7 mouse cellular contexts compared by ENCODE assay signal in genomic region chr2:36048748-36049566, GRCm38 (mm10). TPM values are rescaled to one million over a fixed set of nuclear protein-coding genes. Genes with fewer than 3 reads are reported as not detected.
DNase-seq lines count a peak whose midpoint lies in the region; ATAC-seq lines count a peak whose summit lies in the region.

Ndufa8 (minus strand) TSS chr2:36049406.
Morn5 (plus strand) TSS chr2:36049458.

- no peaks in the 10 kb centered on the region for H3K36me3 ChIP-seq in embryonic facial prominence, embryonic 11.5 days (replicated peaks; ENCODE audit: control insufficient read depth, insufficient read depth, low read depth, low read length)
- H3K36me3 ChIP-seq in limb, embryonic 10.5 days: peaks cover 10% of the 10 kb centered on the region
- H3K36me3 ChIP-seq in midbrain, embryonic 13.5 days: 0 out of 2 replicates have a peak, but pooled peaks cover 4% of the 10 kb centered on the region

- peak within 1 kb of the TSS; percentile 73 for H3K9ac ChIP-seq in embryonic facial prominence, embryonic 11.5 days (replicated peaks; ENCODE audit: low read length)
- H3K9ac ChIP-seq in midbrain, embryonic 13.5 days (replicated peaks): peak within 1 kb of the TSS; percentile 94

- DNase-seq in adrenal gland, postnatal 14 days: peak; percentile 100
- peak; percentile 99 for DNase-seq in embryonic facial prominence, embryonic 11.5 days (ENCODE audit: low spot score)
- DNase-seq in kidney, adult 11 months: peak; percentile 99
- DNase-seq in limb, embryonic 10.5 days (ENCODE audit: low spot score): peak; percentile 100
- peak; percentile 93 for DNase-seq in spleen, adult 12 weeks (ENCODE audit: low spot score)

- no peak within 1 kb of the TSS for H3K27ac ChIP-seq in embryonic facial prominence, embryonic 11.5 days (replicated peaks; ENCODE audit: low read depth, low read length)
- H3K27ac ChIP-seq in limb, embryonic 10.5 days: peak within 1 kb of the TSS; percentile 89
- H3K27ac ChIP-seq in midbrain, embryonic 13.5 days: peak within 1 kb of the TSS; percentile 45; the same call in 1 of the 2 replicates

- no peaks in the 10 kb centered on the region for H3K9me3 ChIP-seq in embryonic facial prominence, embryonic 11.5 days (replicated peaks; ENCODE audit: control insufficient read depth, low read length)
- H3K9me3 ChIP-seq in limb, embryonic 10.5 days (replicated peaks): no peaks in the 10 kb centered on the region
- no peaks in the 10 kb centered on the region for H3K9me3 ChIP-seq in midbrain, embryonic 13.5 days

- no peaks in the 10 kb centered on the region for H3K27me3 ChIP-seq in embryonic facial prominence, embryonic 11.5 days (ENCODE audit: control insufficient read depth, insufficient read depth, low read length)
- no peaks in the 10 kb centered on the region for H3K27me3 ChIP-seq in limb, embryonic 10.5 days (ENCODE audit: low read depth, poor library complexity, severe bottlenecking)
- H3K27me3 ChIP-seq in midbrain, embryonic 13.5 days: no peaks in the 10 kb centered on the region; the same call in 1 of the 2 replicates

- H3K4me1 ChIP-seq in embryonic facial prominence, embryonic 11.5 days (ENCODE audit: control insufficient read depth, insufficient read depth, low read length): peaks cover 4% of the 10 kb centered on the region; the same call in 1 of the 2 replicates
- H3K4me1 ChIP-seq in limb, embryonic 10.5 days: peaks cover 15% of the 10 kb centered on the region
- peaks cover 23% of the 10 kb centered on the region for H3K4me1 ChIP-seq in midbrain, embryonic 13.5 days (replicated peaks)

- peak within 1 kb of the TSS; percentile 90 for H3K4me3 ChIP-seq in embryonic facial prominence, embryonic 11.5 days (ENCODE audit: low read depth, low read length)
- peak within 1 kb of the TSS; percentile 84 for H3K4me3 ChIP-seq in limb, embryonic 10.5 days
- H3K4me3 ChIP-seq in midbrain, embryonic 13.5 days (replicated peaks): peak within 1 kb of the TSS; percentile 91

- WGBS in embryonic facial prominence, embryonic 11.5 days: under 1% methylated on average over 44 of the region's 44 CpGs
- 2% methylated on average over 44 of the region's 44 CpGs for WGBS in limb, embryonic 10.5 days
- under 1% methylated on average over 44 of the region's 44 CpGs for WGBS in midbrain, embryonic 13.5 days

- ATAC-seq in embryonic facial prominence, embryonic 11.5 days (replicated peaks; ENCODE audit: insufficient number of reproducible peaks, low FRiP score, low TSS enrichment, low read depth): peak; percentile 97
- ATAC-seq in granulocyte monocyte progenitor cell, adult 5-6 weeks (replicated peaks; ENCODE audit: poor library complexity, severe bottlenecking): peak; percentile 92
- ATAC-seq in midbrain, embryonic 13.5 days: peak; percentile 96

- peak within 1 kb of the TSS; percentile 76 for H3K4me2 ChIP-seq in embryonic facial prominence, embryonic 11.5 days (ENCODE audit: low read depth, low read length)
- H3K4me2 ChIP-seq in midbrain, embryonic 13.5 days (replicated peaks): peak within 1 kb of the TSS; percentile 82

RNA-seq across cellular contexts. Expression of gene Ndufa8, which starts in this region (rescaled TPM):
- 365 and 371 TPM in 2 replicates for total RNA-seq in adrenal gland, postnatal 14 days (2021)
- 200 and 206 TPM in 2 replicates for polyA plus RNA-seq in embryonic facial prominence, embryonic 11.5 days (2014; fragmentation: Nextera tagmentation; extraction: Ambion mirVana)
- total RNA-seq in granulocyte monocyte progenitor cell, adult 5-6 weeks (2014; fragmentation: Nextera tagmentation): 105 and 132 TPM in 2 replicates
- 38.0 and 58.6 TPM in 2 replicates for total RNA-seq in granulocyte monocyte progenitor cell, adult 5-6 weeks (2017)
- 208 and 218 TPM in 2 replicates for polyA plus RNA-seq in limb, embryonic 10.5 days (2016; fragmentation: Nextera tagmentation; extraction: Ambion mirVana)
- 238 and 239 TPM in 2 replicates for polyA plus RNA-seq in midbrain, embryonic 13.5 days (2015; fragmentation: Nextera tagmentation; extraction: Ambion mirVana)

RNA-seq across cellular contexts. Expression of gene Morn5, which starts in this region (rescaled TPM):
- not detected in 2 replicates for total RNA-seq in adrenal gland, postnatal 14 days (2021)
- not detected in 2 replicates for polyA plus RNA-seq in embryonic facial prominence, embryonic 11.5 days (2014; fragmentation: Nextera tagmentation; extraction: Ambion mirVana)
- not detected in 2 replicates for total RNA-seq in granulocyte monocyte progenitor cell, adult 5-6 weeks (2014; fragmentation: Nextera tagmentation)
- total RNA-seq in granulocyte monocyte progenitor cell, adult 5-6 weeks (2017): 1.5 TPM in 1 of 2 replicates, not detected in the other
- polyA plus RNA-seq in limb, embryonic 10.5 days (2016; fragmentation: Nextera tagmentation; extraction: Ambion mirVana): 0.35 TPM in 1 of 2 replicates, not detected in the other
- polyA plus RNA-seq in midbrain, embryonic 13.5 days (2015; fragmentation: Nextera tagmentation; extraction: Ambion mirVana): 1.1 and 1.2 TPM in 2 replicates
